23 mouse cellular contexts compared by ENCODE assay signal in the genomic region with DNA sequence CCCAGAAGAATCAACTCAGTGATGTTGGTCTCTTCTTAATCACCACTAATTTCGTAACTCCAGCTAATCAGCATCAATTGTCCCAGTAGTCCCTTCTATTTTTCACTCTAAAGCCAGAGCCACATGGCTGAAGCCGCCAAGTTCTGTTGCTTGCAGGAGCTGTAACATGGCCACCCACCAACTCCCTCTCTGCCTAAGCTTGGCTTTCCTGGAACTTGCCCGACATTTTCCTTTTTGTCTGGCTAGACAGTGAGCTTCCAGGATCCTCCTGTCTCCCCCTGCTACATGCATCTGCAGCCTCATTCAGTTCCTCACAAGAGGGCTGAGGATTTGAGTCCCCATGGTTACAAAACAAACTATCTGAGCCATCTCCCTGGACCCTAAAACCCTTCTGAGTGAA. TPM values are rescaled to one million over a fixed set of nuclear protein-coding genes. Genes with fewer than 3 reads are reported as not detected.
DNase-seq lines count a peak whose midpoint lies in the region; ATAC-seq and TF ChIP-seq lines count a peak whose summit lies in the region.
"Had no signal": no experiment of that assay in that cellular context is flagged by ENCODE, and none has a peak within 500 bp of the region (broad histone marks: within the 10 kb centered on the region; RNA-seq: fewer than 3 reads in every experiment).

No protein-coding gene starts in this region.

- intact Hi-C loops in left cerebral cortex, postnatal 4 days (cut with DNase I), result no loop called here
- intact Hi-C loops in left cerebral cortex, adult 2 months (cut with DNase I), result no loop called here
- intact Hi-C loops in heart, postnatal 10 days (cut with DNase I), result no loop called here

- H3K9me3 ChIP-seq in heart, embryonic 12.5 days (replicated peaks), result 0 out of 2 replicates have a peak, but pooled peaks cover 3% of the 10 kb centered on the region
- no peaks in the 10 kb centered on the region; the same call in 1 of the 2 replicates for H3K9me3 ChIP-seq in kidney, embryonic 15.5 days (replicated peaks)
- H3K9me3 ChIP-seq: embryonic facial prominence, embryonic 12.5 days; limb, embryonic 13.5 days; liver, embryonic 15.5 days; midbrain, embryonic 12.5 days had no signal

- H3K4me2 ChIP-seq in heart, embryonic 12.5 days, result no peak overlapping the region
- H3K4me2 ChIP-seq in kidney, embryonic 15.5 days, result no peak overlapping the region
- H3K4me2 ChIP-seq: embryonic facial prominence, embryonic 12.5 days; limb, embryonic 13.5 days; liver, embryonic 15.5 days; midbrain, embryonic 12.5 days had no signal

- H3K27ac ChIP-seq in heart, embryonic 12.5 days (ENCODE audit: poor library complexity, severe bottlenecking), result no peak overlapping the region
- H3K27ac ChIP-seq in left cerebral cortex, adult 2 months, result no peak overlapping the region
- no peak overlapping the region for H3K27ac ChIP-seq in kidney, embryonic 15.5 days
- H3K27ac ChIP-seq: embryonic facial prominence, embryonic 12.5 days; limb, embryonic 13.5 days; liver, embryonic 15.5 days; macrophage; midbrain, embryonic 12.5 days had no signal

- peak; percentile 57 to 71 for DNase-seq in heart, adult 18-20 months
- peak; percentile 9 for DNase-seq in left cerebral cortex, postnatal 4 days
- DNase-seq in left cerebral cortex, adult 2 months (ENCODE audit: extremely low spot score in 1 of 2, low spot score in 2 of 2), result no peak
- peak; percentile 43 for DNase-seq in heart, adult 8-10 months (ENCODE audit: low spot score)
- DNase-seq in heart, postnatal 10 days, result peak; percentile 14 to 22
- DNase-seq: adrenal gland, postnatal 36 days; cerebellum, adult 2 months; forebrain, postnatal 0 days; kidney, adult 9 months; thymus, postnatal 4 days had no signal

- no peak overlapping the region for H3K9ac ChIP-seq in heart, embryonic 12.5 days
- H3K9ac ChIP-seq in kidney, embryonic 15.5 days, result no peak overlapping the region
- H3K9ac ChIP-seq: embryonic facial prominence, embryonic 12.5 days; forebrain, postnatal 0 days; limb, embryonic 13.5 days; liver, embryonic 15.5 days; midbrain, embryonic 12.5 days had no signal

- no peaks in the 10 kb centered on the region for H3K4me1 ChIP-seq in heart, embryonic 12.5 days (replicated peaks)
- H3K4me1 ChIP-seq in kidney, embryonic 15.5 days, result no peaks in the 10 kb centered on the region
- H3K4me1 ChIP-seq: embryonic facial prominence, embryonic 12.5 days; limb, embryonic 13.5 days; liver, embryonic 15.5 days; midbrain, embryonic 12.5 days had no signal

- no peaks in the 10 kb centered on the region for H3K36me3 ChIP-seq in heart, embryonic 12.5 days
- no peaks in the 10 kb centered on the region for H3K36me3 ChIP-seq in kidney, embryonic 15.5 days
- H3K36me3 ChIP-seq: embryonic facial prominence, embryonic 12.5 days; limb, embryonic 13.5 days; liver, embryonic 15.5 days; midbrain, embryonic 12.5 days had no signal

- no peak for TF ChIP-seq CTCF in left cerebral cortex, adult 2 months (IDR thresholded peaks at IDR 0.05)

- ATAC-seq in heart, embryonic 12.5 days (ENCODE audit: insufficient number of reproducible peaks, low FRiP score), result no peak
- ATAC-seq in kidney, embryonic 15.5 days (replicated peaks; ENCODE audit: low FRiP score), result no peak
- ATAC-seq: forebrain, postnatal 0 days had no signal

- 74% methylated on average over 3 of the region's 3 CpGs for WGBS in heart, embryonic 12.5 days
- 91% methylated on average over 3 of the region's 3 CpGs for WGBS in kidney, embryonic 15.5 days

- no peaks in the 10 kb centered on the region for H3K27me3 ChIP-seq in heart, embryonic 12.5 days (replicated peaks)
- no peaks in the 10 kb centered on the region for H3K27me3 ChIP-seq in kidney, embryonic 15.5 days
- H3K27me3 ChIP-seq: embryonic facial prominence, embryonic 12.5 days; limb, embryonic 13.5 days; liver, embryonic 15.5 days; midbrain, embryonic 12.5 days had no signal

- H3K4me3 ChIP-seq in heart, embryonic 12.5 days, result no peak overlapping the region
- H3K4me3 ChIP-seq in left cerebral cortex, adult 2 months, result no peak overlapping the region
- H3K4me3 ChIP-seq in kidney, embryonic 15.5 days (replicated peaks), result no peak overlapping the region
- H3K4me3 ChIP-seq: embryonic facial prominence, embryonic 12.5 days; limb, embryonic 13.5 days; liver, embryonic 15.5 days; midbrain, embryonic 12.5 days had no signal

RNA-seq across cellular contexts. Expression of a gene that starts 6.1 kb away (rescaled TPM):
- 1 to 10 TPM in 1 of 2 experiments, under 1 TPM in 1; 0.37 to 2.3 TPM for total RNA-seq in heart, adult 18-20 months (2021)
- not detected in 2 replicates for polyA plus RNA-seq in heart, embryonic 12.5 days (2016; fragmentation: Nextera tagmentation; extraction: Ambion mirVana)
- not detected for total RNA-seq in left cerebral cortex, postnatal 4 days (2021)
- total RNA-seq in left cerebral cortex, adult 2 months (2021), result not detected
- total RNA-seq in heart, adult 8-10 months (2022), result under 1 TPM in 3 of 4 experiments, not detected in 1; 0.16 to 0.28 (median 0.20) TPM
- total RNA-seq in heart, postnatal 10 days (2021), result not detected
- polyA plus RNA-seq in kidney, embryonic 15.5 days (2015; fragmentation: Nextera tagmentation; extraction: Ambion mirVana), result 0.29 and 0.54 TPM in 2 replicates
- total RNA-seq: forebrain, postnatal 0 days; hematopoietic stem cell, adult 5-6 weeks had no signal
- polyA plus RNA-seq: cerebellum, adult 2 months; embryonic facial prominence, embryonic 12.5 days; limb, embryonic 13.5 days; macrophage; midbrain, embryonic 12.5 days; neural tube, embryonic 14.5 days; small intestine, adult 2 months had no signal

RNA-seq across cellular contexts. Expression of a gene that starts 20.9 kb away (rescaled TPM):
- total RNA-seq in heart, adult 18-20 months (2021), result 10 to 100 TPM in 1 of 2 experiments, 1 to 10 TPM in 1; 8.4 to 13.5 TPM
- 1.5 and 2.5 TPM in 2 replicates for polyA plus RNA-seq in heart, embryonic 12.5 days (2016; fragmentation: Nextera tagmentation; extraction: Ambion mirVana)
- not detected for total RNA-seq in left cerebral cortex, postnatal 4 days (2021)
- total RNA-seq in left cerebral cortex, adult 2 months (2021), result not detected
- 1 to 10 TPM; 5.3 to 8.9 (median 6.8) TPM for total RNA-seq in heart, adult 8-10 months (2022)
- total RNA-seq in heart, postnatal 10 days (2021), result 1 to 10 TPM; 6.5 to 9.3 TPM
- 10.8 and 32.4 TPM in 2 replicates for polyA plus RNA-seq in kidney, embryonic 15.5 days (2015; fragmentation: Nextera tagmentation; extraction: Ambion mirVana)
- total RNA-seq: forebrain, postnatal 0 days; hematopoietic stem cell, adult 5-6 weeks had no signal
- polyA plus RNA-seq: cerebellum, adult 2 months; cortical plate, adult 2 months; embryonic facial prominence, embryonic 12.5 days; forebrain, postnatal 0 days; limb, embryonic 13.5 days; macrophage; midbrain, embryonic 12.5 days; small intestine, adult 2 months had no signal

RNA-seq across cellular contexts. Expression of a gene that starts 38.9 kb away (rescaled TPM):
- not detected for total RNA-seq in heart, adult 18-20 months (2021)
- polyA plus RNA-seq in heart, embryonic 12.5 days (2016; fragmentation: Nextera tagmentation; extraction: Ambion mirVana), result not detected in 2 replicates
- not detected for total RNA-seq in left cerebral cortex, postnatal 4 days (2021)
- total RNA-seq in left cerebral cortex, adult 2 months (2021), result not detected
- not detected for total RNA-seq in heart, adult 8-10 months (2022)
- total RNA-seq in heart, postnatal 10 days (2021), result not detected
- polyA plus RNA-seq in kidney, embryonic 15.5 days (2015; fragmentation: Nextera tagmentation; extraction: Ambion mirVana), result not detected in 2 replicates
- total RNA-seq: ES-E14; forebrain, postnatal 0 days; hematopoietic stem cell, adult 5-6 weeks had no signal
- polyA plus RNA-seq: cerebellum, adult 2 months; cortical plate, adult 2 months; embryonic facial prominence, embryonic 12.5 days; forebrain, postnatal 0 days; gonadal fat pad, adult 2 months; limb, embryonic 13.5 days; macrophage; small intestine, adult 2 months had no signal

RNA-seq across cellular contexts. Expression of a gene that starts 54.3 kb away (rescaled TPM):
- total RNA-seq in heart, adult 18-20 months (2021), result 10 to 100 TPM; 47.1 to 50.0 TPM
- 130 and 138 TPM in 2 replicates for polyA plus RNA-seq in heart, embryonic 12.5 days (2016; fragmentation: Nextera tagmentation; extraction: Ambion mirVana)
- total RNA-seq in left cerebral cortex, postnatal 4 days (2021), result 10 to 100 TPM; 59.3 to 61.4 TPM
- total RNA-seq in left cerebral cortex, adult 2 months (2021), result 10 to 100 TPM; 61.2 to 67.2 TPM
- 10 to 100 TPM; 43.8 to 68.4 (median 55.3) TPM for total RNA-seq in heart, adult 8-10 months (2022)
- 10 to 100 TPM; 59.6 to 65.5 TPM for total RNA-seq in heart, postnatal 10 days (2021)
- polyA plus RNA-seq in kidney, embryonic 15.5 days (2015; fragmentation: Nextera tagmentation; extraction: Ambion mirVana), result 118 and 124 TPM in 2 replicates

RNA-seq across cellular contexts. Expression of a gene that starts 54.5 kb away (rescaled TPM):
- 10 to 100 TPM; 12.7 to 12.8 TPM for total RNA-seq in heart, adult 18-20 months (2021)
- 19.2 and 20.2 TPM in 2 replicates for polyA plus RNA-seq in heart, embryonic 12.5 days (2016; fragmentation: Nextera tagmentation; extraction: Ambion mirVana)
- total RNA-seq in left cerebral cortex, postnatal 4 days (2021), result 10 to 100 TPM; 10.9 to 11.8 TPM
- 10 to 100 TPM; 11.9 to 14.6 TPM for total RNA-seq in left cerebral cortex, adult 2 months (2021)
- total RNA-seq in heart, adult 8-10 months (2022), result 10 to 100 TPM; 10.8 to 13.5 (median 12.1) TPM
- total RNA-seq in heart, postnatal 10 days (2021), result 10 to 100 TPM in 1 of 2 experiments, 1 to 10 TPM in 1; 9.1 to 10.9 TPM
- 33.3 and 34.7 TPM in 2 replicates for polyA plus RNA-seq in kidney, embryonic 15.5 days (2015; fragmentation: Nextera tagmentation; extraction: Ambion mirVana)

Comparison
In these comparisons a context has a peak if more than half of its experiments do, and no peak if none do; other contexts are left out.
1. DNase-seq: peak in heart, adult 18-20 months (2 of 2), left cerebral cortex, postnatal 4 days (single experiment), heart, adult 8-10 months (single experiment) and heart, postnatal 10 days (2 of 2); none in left cerebral cortex, adult 2 months (0 of 2).
2. RNA of a gene that starts 20.9 kb away (total RNA-seq): 8.4 to 13.5 TPM in heart, adult 18-20 months, 6.5 to 9.3 TPM in heart, postnatal 10 days and 5.3 to 8.9 TPM in heart, adult 8-10 months; not detected in left cerebral cortex, postnatal 4 days and not detected in left cerebral cortex, adult 2 months; every median in the first group is over 4 times any median in the second.